Mouse (Mus musculus) frontal cortex, adult 2 months (tissue): ENCODE results near the gene Acot8. TPM values are rescaled to one million over a fixed set of nuclear protein-coding genes. Genes with fewer than 3 reads are reported as not detected.

Source experiments
- DNase-seq, 2 experiments: peaks; one replicate each; pipeline ENCODE4 v3.0.0; 2022; ENCODE audit warnings: low spot score in 1 of 2; ENCODE audit errors: extremely low spot score in 1 of 2
- polyA plus RNA-seq: library from polyadenylated mRNA; depleted of rRNA; stranded (reverse); fragments of >200 nt; gene quantifications from 2 replicates; pipeline ENCODE4 v1.2.3, GENCODE M21; 2012; rRNA removed

The Acot8 gene
- polyA plus RNA-seq, 1 experiment, result 35.0 TPM

DNA sequence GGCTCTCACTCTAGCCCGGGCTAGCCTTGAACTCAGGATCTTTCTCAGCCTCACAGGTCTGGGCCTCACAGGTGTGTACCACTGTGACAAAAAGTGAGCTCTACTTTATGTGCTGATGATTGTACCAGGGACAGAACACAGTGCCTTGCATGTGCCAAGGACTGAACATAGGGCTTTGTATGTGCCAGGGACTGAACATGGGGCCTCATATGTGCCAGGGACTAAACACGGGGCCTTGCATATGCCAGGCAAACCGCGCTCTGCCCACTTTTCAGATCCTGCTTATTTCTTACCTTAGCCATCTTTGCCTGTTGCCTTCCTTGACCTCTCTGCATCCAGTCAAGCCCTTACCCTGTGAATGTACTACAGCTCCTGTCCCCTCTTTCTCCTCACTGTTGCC, 42.7 kb downstream of the Acot8 start:
- no peak for DNase-seq

DNA sequence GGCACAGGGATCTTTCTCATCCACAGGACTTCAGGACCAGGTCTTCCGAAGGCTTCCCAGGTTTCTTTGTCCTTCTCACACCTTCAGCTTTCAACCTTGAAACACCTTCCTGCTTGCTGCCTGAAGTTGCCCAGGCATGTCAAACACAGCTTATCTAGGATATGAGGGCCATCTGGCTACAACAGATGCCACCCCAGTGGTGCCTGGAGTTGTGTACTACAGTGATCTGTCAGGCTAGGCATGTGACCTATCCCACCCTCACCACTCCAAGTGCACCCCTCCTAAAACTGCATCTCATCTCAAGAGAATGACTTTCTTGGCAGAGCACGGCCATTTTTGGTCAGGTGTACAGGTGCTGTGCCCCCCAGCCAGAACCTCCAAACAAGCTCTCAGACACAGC, 43.2 kb downstream of the Acot8 start:
- DNase-seq, result no peak

DNA sequence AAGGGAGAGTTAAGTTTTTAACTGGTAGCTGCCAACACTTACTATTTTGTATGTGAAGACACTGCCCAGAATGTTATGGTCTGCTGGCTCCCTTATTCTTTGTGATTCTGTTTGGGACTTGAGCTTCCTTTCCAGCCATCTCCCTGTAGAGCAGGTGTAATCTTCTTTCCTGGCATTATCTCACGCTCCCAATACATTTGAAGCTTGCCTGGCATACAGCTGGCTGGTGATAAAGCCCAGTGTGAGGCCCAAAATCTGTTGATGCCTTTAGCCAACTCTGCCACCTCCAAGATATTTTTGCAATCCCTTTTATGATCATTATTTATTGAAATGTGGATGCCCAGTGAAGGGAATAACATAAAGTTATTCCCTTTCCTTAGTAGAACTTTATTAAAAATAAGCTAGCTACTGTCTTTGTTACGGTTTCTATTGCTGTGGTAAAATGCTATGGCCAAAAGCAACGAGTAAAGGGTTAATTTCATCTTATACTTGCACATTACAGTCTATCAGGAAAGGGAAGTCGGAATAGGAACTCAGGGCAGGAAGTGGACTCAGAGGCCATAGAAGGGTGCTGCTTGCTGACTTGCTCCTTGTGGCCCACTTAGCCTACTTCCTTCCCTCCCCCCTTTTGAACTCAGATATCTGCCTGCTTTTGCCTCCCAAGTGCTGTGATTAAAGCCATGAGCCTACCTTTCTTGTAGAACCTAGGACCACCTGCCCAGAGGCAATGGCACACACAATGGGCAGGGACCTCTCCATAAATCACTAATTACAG, 44.4 kb downstream of the Acot8 start:
- no peak for DNase-seq

DNA sequence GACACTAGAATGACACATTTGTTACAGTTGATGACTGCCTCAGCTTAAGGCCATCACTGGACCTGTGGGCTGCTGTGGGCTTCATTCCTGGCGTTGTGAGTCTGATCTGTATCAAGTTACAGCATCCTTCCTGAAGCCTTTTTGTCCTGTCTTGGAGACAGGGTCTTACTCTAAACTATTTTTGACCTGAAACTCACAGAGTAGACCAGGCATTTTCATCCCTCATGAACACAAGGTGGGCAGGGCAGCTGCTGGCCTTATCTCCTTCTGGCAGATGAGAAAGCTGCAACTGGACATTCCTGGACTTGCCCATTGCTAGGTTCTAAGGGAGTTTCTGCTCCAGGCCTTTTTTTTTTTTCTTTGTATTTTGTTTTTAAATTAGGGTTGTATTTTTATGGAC, 46.0 kb downstream of the Acot8 start:
- no peak for DNase-seq

DNA sequence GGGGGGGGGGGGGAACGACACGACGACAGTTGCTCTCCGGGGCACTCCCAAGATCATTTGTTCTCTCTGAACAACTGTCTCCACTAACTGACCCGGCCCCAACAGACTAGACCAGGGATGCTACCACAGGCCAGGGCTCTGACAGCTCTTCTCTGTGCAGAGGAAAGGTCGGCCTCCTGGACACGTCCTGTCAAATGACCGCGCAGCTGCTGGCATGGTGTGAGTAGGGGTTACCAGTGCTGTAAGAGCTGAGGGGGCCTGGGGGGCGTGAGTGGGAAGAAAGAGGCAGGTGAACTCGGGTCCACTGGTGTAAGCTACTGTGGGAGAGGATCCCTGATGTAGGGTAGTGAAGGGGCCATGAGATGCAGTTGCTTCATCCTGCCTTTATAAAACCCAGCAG, 46.8 kb downstream of the Acot8 start:
- DNase-seq, result no peak

DNA sequence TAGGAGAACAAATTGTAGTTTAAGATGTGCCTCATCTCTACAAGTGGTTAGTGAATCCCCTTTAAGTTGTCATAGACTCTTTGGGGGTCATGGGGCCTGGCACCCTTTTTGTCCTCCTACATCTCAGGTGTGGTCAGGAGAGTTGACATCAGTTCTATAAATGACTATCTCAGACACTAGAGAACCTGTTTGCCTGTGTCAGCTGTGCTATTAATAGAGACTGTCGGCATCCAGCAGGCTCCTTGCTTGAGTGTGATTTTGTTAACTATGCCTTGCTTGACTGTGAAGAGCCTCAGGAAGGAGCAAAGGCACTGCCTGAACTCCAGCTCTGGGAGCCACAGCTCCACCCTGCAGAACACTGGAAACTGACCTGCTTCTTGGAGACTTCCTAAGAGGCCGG, 49.9 kb downstream of the Acot8 start:
- no peak for DNase-seq

DNA sequence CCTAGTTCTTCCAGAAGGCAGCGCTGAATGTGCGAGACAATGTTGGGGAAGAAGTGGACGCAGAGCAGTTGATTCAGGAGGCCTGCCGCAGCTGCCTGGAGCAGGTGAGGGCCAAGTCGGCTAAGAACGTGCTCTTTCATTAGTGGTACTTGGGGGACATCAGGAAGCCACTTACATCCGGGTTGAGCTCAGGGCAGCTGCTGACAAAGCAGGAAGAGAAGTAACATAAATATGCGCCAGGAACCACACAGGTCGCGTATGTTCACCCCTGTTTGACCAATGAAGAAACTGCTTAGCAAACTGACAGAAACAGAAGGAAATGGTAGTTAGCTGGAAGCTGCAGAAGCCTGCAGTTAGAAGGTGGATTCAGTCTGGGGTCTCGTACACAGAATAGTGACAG, 50.6 kb downstream of the Acot8 start:
- no peak for DNase-seq

DNA sequence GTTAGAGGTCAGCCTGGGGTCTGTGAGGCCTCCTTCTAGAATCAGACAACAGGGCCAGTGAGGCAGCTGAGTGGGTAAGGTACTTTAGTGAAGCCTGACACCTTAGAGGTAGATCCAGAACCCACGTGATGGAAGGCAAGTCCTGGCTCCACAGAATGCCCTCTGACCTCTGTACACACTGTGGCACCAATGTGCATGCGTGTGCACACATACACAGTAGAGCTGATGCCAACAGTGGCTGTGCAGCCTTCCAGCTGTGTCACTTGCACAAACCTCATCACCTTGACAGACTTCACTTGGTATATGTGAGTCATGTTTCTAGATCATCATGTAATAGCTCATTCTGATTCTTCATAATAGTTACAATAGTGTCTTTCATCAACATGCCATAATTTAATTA, 52.2 kb downstream of the Acot8 start:
- no peak for DNase-seq

DNA sequence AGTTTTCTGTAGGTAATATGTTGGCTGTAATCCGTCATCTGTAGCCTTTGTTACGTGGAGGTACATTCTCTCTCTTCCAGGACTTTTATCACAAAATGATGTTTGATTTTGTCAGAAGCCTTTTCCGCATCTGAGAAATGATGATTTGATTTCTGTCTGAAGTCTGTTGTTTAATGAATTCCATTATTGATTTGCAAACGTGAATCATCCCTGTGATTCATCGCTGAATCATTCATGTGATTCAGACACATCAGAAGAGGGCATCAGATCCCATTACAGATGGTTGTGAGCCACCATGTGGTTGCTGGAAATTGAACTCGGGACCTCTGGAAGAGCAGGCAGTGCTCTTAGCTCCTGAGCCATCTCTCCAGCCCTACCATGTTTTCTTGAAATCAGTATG, 55.7 kb downstream of the Acot8 start:
- DNase-seq, result no peak

DNA sequence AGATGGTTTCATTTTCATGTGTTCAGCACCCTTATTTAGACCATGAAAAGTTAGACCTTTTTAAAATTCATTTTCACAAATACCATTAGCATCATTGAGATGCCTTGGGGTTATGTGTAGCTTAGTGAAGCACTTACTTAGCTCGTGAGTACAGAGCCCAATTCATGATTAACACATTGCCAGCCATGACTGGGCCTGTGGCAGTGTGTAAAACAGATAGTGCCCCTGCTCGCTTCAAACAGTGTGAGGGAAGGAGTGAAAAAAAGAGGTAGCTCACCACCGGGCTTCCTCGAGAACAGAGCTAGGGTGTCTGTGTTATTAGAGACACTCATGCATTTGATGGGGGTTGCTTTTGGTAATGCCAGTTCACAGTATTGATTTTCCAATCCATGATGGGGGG, 56.5 kb downstream of the Acot8 start:
- DNase-seq, result no peak

DNA sequence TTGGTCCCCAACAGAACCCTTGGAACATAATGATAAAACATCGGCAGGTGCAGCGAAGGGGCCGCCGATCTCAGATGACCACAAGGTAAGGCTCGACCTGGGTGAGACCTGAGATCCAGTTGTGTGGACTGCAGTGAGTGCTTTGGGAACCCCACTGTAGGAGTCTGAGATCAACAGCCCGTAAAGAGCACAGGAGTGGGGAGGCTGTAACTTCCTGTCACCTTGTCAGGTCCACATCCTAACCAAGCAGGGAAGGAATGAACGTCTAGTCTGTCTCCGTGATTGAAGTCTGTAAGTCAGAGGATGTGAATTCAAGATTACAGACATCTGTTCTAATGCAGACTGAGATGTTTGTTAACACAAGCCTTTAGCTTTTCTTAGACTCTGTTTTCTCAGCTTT, 58.0 kb downstream of the Acot8 start:
- DNase-seq, result no peak

DNA sequence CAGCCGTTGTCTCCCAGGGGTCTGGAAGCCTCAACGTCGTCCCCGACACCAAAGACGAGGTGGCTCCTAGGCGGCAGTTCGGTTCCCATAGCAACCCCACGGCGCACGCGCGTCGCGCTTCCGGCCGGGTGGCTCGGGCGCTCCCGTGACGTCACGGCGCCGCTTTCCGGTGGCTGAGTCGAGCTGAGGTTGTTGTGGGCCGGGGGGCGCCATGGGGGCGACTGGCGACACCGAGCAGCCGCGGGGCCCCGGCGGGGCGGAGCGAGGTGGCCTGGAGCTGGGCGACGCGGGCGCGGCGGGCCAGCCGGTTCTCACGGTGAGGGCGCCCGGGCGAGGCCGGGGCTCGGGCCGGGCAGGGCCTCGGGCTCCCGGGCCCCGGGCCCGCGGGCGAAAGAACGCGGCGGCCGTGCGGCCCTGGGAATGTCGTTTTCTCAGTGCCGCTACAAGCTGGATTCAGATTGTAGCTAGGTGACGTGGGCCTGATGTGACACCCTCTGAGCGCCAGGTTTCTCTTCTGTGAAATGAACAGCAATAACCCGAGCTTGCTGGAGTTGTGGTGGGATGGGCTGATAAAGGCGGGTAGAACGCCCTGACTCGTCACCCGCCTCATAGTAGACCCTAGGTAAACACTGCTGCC, 58.7 kb downstream of the Acot8 start, which contains the start of the genes Wfdc3 and Dnttip1:
Gene Wfdc3, minus strand, starts transcription at position 89 of the 637 bp plus-strand sequence.
Gene Dnttip1, plus strand, starts transcription at position 141 of the 637 bp plus-strand sequence.
- DNase-seq, result peak; percentile 85 to 95

DNA sequence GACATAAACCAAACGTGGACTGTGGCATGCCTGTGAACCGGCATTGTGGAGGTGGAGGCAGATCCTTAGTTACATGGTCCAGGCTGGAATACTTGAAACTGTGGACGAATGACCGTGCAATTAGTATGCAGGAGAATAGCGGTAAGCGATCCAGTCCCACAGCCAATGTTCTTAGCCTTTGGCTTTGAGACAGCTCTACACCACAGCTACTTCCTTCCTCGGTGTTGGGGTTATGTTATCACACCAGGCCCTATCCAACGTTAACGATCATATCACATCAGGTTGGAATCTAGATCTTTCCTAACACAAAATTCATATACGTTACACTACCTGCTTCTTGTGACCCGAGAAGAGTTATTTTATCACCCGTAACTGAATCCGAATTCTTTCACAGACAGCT, 59.7 kb downstream of the Acot8 start:
- no peak for DNase-seq

Other genes starting within 250 kb of the Acot8 start
- 0.76 and 1.2 TPM in 2 replicates for gene Wfdc2, start 242.5 kb downstream of the Acot8 start, polyA plus RNA-seq
- gene Spint3, start 231.4 kb downstream of the Acot8 start, polyA plus RNA-seq, result not detected in 2 replicates
- 0.12 TPM in 1 of 2 replicates, not detected in the other for gene Wfdc6a, start 219.4 kb downstream of the Acot8 start, polyA plus RNA-seq
- not detected in 2 replicates for gene Eppin, start 211.3 kb downstream of the Acot8 start, polyA plus RNA-seq
- gene Wfdc6b, start 191.4 kb downstream of the Acot8 start, polyA plus RNA-seq, result not detected in 2 replicates
- gene Wfdc8, start 191.3 kb downstream of the Acot8 start, polyA plus RNA-seq, result not detected in 2 replicates
- not detected in 2 replicates for gene Wfdc16, start 166.1 kb downstream of the Acot8 start, polyA plus RNA-seq
- gene Wfdc10, start 148.8 kb downstream of the Acot8 start, polyA plus RNA-seq, result not detected in 2 replicates
- not detected in 2 replicates for gene Wfdc9, start 148.3 kb downstream of the Acot8 start, polyA plus RNA-seq
- gene Wfdc11, start 130.8 kb downstream of the Acot8 start, polyA plus RNA-seq, result not detected in 2 replicates
- gene Wfdc13, start 119.8 kb downstream of the Acot8 start, polyA plus RNA-seq, result not detected in 2 replicates
- gene Spint4, start 106.4 kb downstream of the Acot8 start, polyA plus RNA-seq, result not detected in 2 replicates
- not detected in 2 replicates for gene Spint5, start 89.6 kb downstream of the Acot8 start, polyA plus RNA-seq
- 2.4 and 3.3 TPM in 2 replicates for gene Wfdc3, start 59.0 kb downstream of the Acot8 start, polyA plus RNA-seq
- gene Dnttip1, start 58.9 kb downstream of the Acot8 start, polyA plus RNA-seq, result 44.3 and 46.4 TPM in 2 replicates
- gene Ube2c, start 35.0 kb downstream of the Acot8 start, polyA plus RNA-seq, result 2.0 and 2.8 TPM in 2 replicates
- gene Tnnc2, start 24.9 kb downstream of the Acot8 start, polyA plus RNA-seq, result 0.96 and 3.9 TPM in 2 replicates
- gene Snx21, start 19.1 kb downstream of the Acot8 start, polyA plus RNA-seq, result 59.9 and 60.9 TPM in 2 replicates
- 7.7 and 7.9 TPM in 2 replicates for gene Zswim3, start 216 bp upstream of the Acot8 start, polyA plus RNA-seq
- gene Zswim1, start 17.8 kb upstream of the Acot8 start, polyA plus RNA-seq, result 18.5 and 19.3 TPM in 2 replicates
- gene Spata25, start 23.7 kb upstream of the Acot8 start, polyA plus RNA-seq, result 0.69 TPM in 1 of 2 replicates, not detected in the other
- 177 and 194 TPM in 2 replicates for gene Ctsa, start 28.0 kb upstream of the Acot8 start, polyA plus RNA-seq
- 6.6 and 6.9 TPM in 2 replicates for gene Neurl2, start 28.6 kb upstream of the Acot8 start, polyA plus RNA-seq
- gene Pltp, start 52.8 kb upstream of the Acot8 start, polyA plus RNA-seq, result 154 and 170 TPM in 2 replicates
- gene Pcif1, start 74.4 kb upstream of the Acot8 start, polyA plus RNA-seq, result 47.4 and 47.7 TPM in 2 replicates
- 31.6 and 34.6 TPM in 2 replicates for gene Zfp335, start 106.9 kb upstream of the Acot8 start, polyA plus RNA-seq
- gene Mmp9, start 135.9 kb upstream of the Acot8 start, polyA plus RNA-seq, result 1.2 and 1.3 TPM in 2 replicates
- 345 and 356 TPM in 2 replicates for gene Slc12a5, start 155.9 kb upstream of the Acot8 start, polyA plus RNA-seq
- 57.4 and 67.1 TPM in 2 replicates for gene Ncoa5, start 230.0 kb upstream of the Acot8 start, polyA plus RNA-seq